In genomic region chr4:102623789-102624611, GRCm38 (mm10) we compare ENCODE assay signal across 10 mouse cellular contexts.
DNase-seq lines count a peak whose midpoint lies in the region; ATAC-seq and TF ChIP-seq lines count a peak whose summit lies in the region.
"Had no signal": no experiment of that assay in that cellular context is flagged by ENCODE, and none has a peak within 500 bp of the region (broad histone marks: within the 10 kb centered on the region; RNA-seq: fewer than 3 reads in every experiment).

No protein-coding gene starts in this region.

- no peak overlapping the region for H3K4me3 ChIP-seq in cerebellum, adult 2 months (replicated peaks; ENCODE audit: insufficient read depth, low read depth, low read length)
- H3K4me3 ChIP-seq: heart, embryonic 12.5 days had no signal

- DNase-seq in adrenal gland, adult 8-10 months = peak; percentile 15
- DNase-seq in adrenal gland, postnatal 4 days (ENCODE audit: low spot score in 2 of 2) = no peak
- DNase-seq in lung, adult 18-20 months = peak; percentile 54 to 59
- no peak for DNase-seq in lung, postnatal 14 days
- DNase-seq in skeletal muscle tissue, adult 2 months (ENCODE audit: low read depth, low spot score) = peak; percentile 56
- no peak for DNase-seq in cerebellum, adult 2 months
- no peak for DNase-seq in kidney, postnatal 14 days
- DNase-seq: cerebellum, adult 18-20 months had no signal

- H3K4me1 ChIP-seq in cerebellum, adult 2 months (ENCODE audit: control insufficient read depth, insufficient read depth, low read length) = peaks cover 5% of the 10 kb centered on the region; the same call in 1 of the 2 replicates

- WGBS in cerebellum, adult 2 months = 66% methylated on average over 4 of the region's 4 CpGs

- no peaks in the 10 kb centered on the region for H3K27me3 ChIP-seq in cerebellum, adult 2 months (ENCODE audit: control insufficient read depth, insufficient read depth, low read length)
- H3K27me3 ChIP-seq: heart, embryonic 12.5 days had no signal

- no peak for TF ChIP-seq CTCF in cerebellum, adult 2 months (IDR thresholded peaks at IDR 0.05; ENCODE audit: borderline replicate concordance, insufficient read depth, low read depth, low read length)

- TF ChIP-seq POLR2A in cerebellum, adult 2 months (IDR thresholded peaks at IDR 0.05; ENCODE audit: borderline replicate concordance, insufficient read depth, low read length) = no peak

- H3K27ac ChIP-seq in cerebellum, adult 2 months (ENCODE audit: insufficient read depth, low read length) = no peak overlapping the region

- peak; percentile 50 to 71 for ATAC-seq in hematopoietic stem cell, adult 5-6 weeks (replicated peaks in 1 of 2; ENCODE audit: insufficient read depth in 1 of 2, low FRiP score in 2 of 2, low TSS enrichment in 1 of 2, low read depth in 1 of 2, poor library complexity in 2 of 2, severe bottlenecking in 2 of 2)

Comparison
In these comparisons a context has a peak if more than half of its experiments do, and no peak if none do; other contexts are left out.
1. DNase-seq: peak in adrenal gland, adult 8-10 months (single experiment), lung, adult 18-20 months (2 of 2) and skeletal muscle tissue, adult 2 months (single experiment); none in adrenal gland, postnatal 4 days (0 of 2), lung, postnatal 14 days (single experiment), cerebellum, adult 2 months (0 of 2) and kidney, postnatal 14 days (single experiment).